Mouse (Mus musculus): ENCODE data around the gene Med13l.

- no peak for TF ChIP-seq CTCF (IDR thresholded peaks at IDR 0.05; ENCODE audit: low read depth)
- TF ChIP-seq EP300 (IDR thresholded peaks at IDR 0.05; ENCODE audit: low read depth), result no peak
Observed at GRCm38 (mm10) chr5:118588381-118588925, 28.0 kb downstream of the Med13l start.
